Mouse (Mus musculus) limb, embryonic 10.5 days (tissue): ENCODE data around the gene Tmc1. TPM values are rescaled to one million over a fixed set of nuclear protein-coding genes. Genes with fewer than 3 reads are reported as not detected.

Experiments used
- DNase-seq: peaks from one replicate; pipeline ENCODE4 v3.0.0-alpha.2; 2017; ENCODE audit warnings: low spot score
- H3K27ac ChIP-seq: fragments of 300-500 bp; sonication (generic); 2 replicates; pipeline ENCODE4 v1.5.1; 2016; ENCODE audit warnings: mild to moderate bottlenecking
- H3K27me3 ChIP-seq: fragments of 300-500 bp; sonication (generic); 2 replicates; pipeline ENCODE4 v1.6.1; 2016; ENCODE audit warnings: low read depth, mild to moderate bottlenecking; ENCODE audit not compliant: poor library complexity, severe bottlenecking
- H3K36me3 ChIP-seq: fragments of 300-500 bp; sonication (generic); 2 replicates; pipeline ENCODE4 v1.6.1; 2016; ENCODE audit warnings: mild to moderate bottlenecking, moderate library complexity
- H3K4me1 ChIP-seq: fragments of 300-500 bp; sonication (generic); 2 replicates; pipeline ENCODE4 v1.6.1; 2016
- H3K4me3 ChIP-seq: fragments of 300-500 bp; sonication (generic); 2 replicates; pipeline ENCODE4 v1.5.1; 2016; ENCODE audit warnings: mild to moderate bottlenecking, moderate library complexity
- H3K9me3 ChIP-seq: fragments of 300-500 bp; sonication (generic); replicated peaks from 2 replicates; pipeline ENCODE4 v1.6.1; 2016; ENCODE audit warnings: mild to moderate bottlenecking
- WGBS: fragments of 180-500 bp; shearing (Covaris S2); methylation state at CpG from one replicate; pipeline ENCODE4 v1.1.7; 2016; 5-methylcytosine and 5-hydroxymethylcytosine counted together
- polyA plus RNA-seq: library from polyadenylated mRNA; unstranded; fragments of >200 nt; fragmentation: Nextera tagmentation; extraction: Ambion mirVana; gene quantifications from 2 replicates; pipeline ENCODE4 v1.2.1, GENCODE M21; 2016

Gene Tmc1
- polyA plus RNA-seq, 1 experiment from 2014 or later, result not detected

DNA sequence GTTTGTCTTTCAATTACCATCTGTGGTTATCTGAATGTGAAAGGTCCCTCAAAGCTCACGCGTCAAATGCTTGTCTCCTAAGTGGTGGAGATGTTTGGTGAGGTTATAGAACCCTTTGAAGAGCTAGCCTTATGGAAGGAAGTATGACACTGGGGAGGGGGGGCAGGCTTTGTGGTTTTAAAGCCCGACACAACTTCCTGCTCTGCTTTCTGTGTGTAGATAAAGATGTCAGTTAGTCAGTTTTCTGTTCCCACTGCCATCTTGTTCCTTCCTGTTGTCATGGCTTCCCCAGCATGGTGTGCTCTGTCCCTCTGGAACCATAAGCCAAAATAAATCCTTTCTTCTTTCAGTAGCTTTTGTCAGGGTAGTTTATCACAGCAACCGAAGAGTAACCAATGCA lies 78.1 kb downstream of the Tmc1 start:
- Histone ChIP-seq H3K4me3 (no peak overlapping the region), H3K27ac (no peak overlapping the region), H3K36me3 (no peaks in the 10 kb centered on the region), H3K9me3 (no peaks in the 10 kb centered on the region), H3K4me1 (no peaks in the 10 kb centered on the region), H3K27me3 (no peaks in the 10 kb centered on the region)
- 84% methylated on average over 4 of the region's 4 CpGs for WGBS
- DNase-seq, result no peak

DNA sequence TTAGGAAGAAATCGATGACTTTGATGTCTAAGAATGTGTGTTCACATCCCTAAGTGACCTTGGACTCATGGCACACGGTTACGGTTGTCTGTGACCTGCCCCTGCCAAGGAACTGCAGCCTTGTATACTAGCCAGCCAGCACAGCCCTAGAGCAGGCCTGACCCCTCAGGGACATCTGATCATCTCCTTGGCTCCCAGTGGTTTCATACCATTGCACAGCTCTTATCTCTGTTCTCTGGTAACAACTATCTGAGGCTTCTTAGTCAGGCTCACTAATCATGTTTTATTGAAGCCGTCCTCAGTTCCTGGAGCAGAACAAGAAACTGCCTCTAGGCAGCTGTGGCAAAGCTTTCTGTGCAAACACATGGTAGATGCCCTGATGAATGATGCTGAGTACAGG lies 92.2 kb downstream of the Tmc1 start:
- Histone ChIP-seq H3K4me1 (no peaks in the 10 kb centered on the region), H3K27me3 (no peaks in the 10 kb centered on the region), H3K27ac (no peak overlapping the region), H3K4me3 (no peak overlapping the region), H3K36me3 (no peaks in the 10 kb centered on the region), H3K9me3 (no peaks in the 10 kb centered on the region)
- 88% methylated on average over 4 of the region's 4 CpGs for WGBS
- no peak for DNase-seq

DNA sequence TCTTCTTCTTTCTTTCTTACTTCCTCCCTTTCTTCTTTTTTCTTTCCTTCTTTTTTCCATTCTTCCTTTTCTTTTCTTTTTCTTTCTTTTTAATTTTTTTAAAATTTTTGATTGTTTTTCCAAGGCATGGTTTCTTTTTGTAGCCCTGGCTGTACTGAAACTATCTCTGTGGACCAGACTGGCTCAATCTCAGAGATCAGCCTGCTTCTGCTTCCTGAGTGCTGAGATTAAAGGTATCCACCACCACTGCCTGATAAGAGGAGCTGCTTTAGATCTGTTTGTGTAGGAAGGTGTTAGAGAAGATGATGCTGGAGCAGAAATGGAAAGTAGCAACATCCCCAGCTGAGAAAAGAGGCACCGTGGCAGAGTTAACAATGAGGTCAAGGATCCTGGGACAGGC lies 93.7 kb downstream of the Tmc1 start:
- Histone ChIP-seq H3K4me3 (no peak overlapping the region), H3K27me3 (no peaks in the 10 kb centered on the region), H3K27ac (no peak overlapping the region), H3K4me1 (no peaks in the 10 kb centered on the region), H3K36me3 (no peaks in the 10 kb centered on the region), H3K9me3 (no peaks in the 10 kb centered on the region)
- 86% methylated on average over 1 of the region's 1 CpGs for WGBS
- DNase-seq, result no peak

DNA sequence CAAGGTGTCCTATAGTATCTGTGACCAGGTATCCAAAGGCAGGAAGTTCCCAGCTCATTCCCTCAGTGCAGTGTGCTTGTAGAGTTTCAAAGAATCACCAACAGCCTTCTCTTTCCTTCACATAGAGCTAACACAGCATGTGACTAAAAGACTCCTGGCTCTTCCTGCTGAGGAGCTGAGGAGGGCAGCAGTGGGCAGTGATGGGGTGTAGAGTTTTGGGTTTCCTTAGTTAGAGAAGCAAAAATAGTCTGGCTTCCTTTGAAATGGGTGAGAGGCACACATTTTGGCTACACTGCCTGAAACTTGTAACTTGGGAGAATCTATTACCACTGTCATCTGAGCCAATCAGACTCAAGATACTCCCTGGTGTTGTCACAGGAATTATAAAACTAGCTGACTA lies 96.2 kb downstream of the Tmc1 start:
- H3K9me3 ChIP-seq, result no peaks in the 10 kb centered on the region
- no peaks in the 10 kb centered on the region for H3K27me3 ChIP-seq
- no peak overlapping the region for H3K27ac ChIP-seq
- no peaks in the 10 kb centered on the region for H3K36me3 ChIP-seq
- no peak overlapping the region for H3K4me3 ChIP-seq
- H3K4me1 ChIP-seq, result no peaks in the 10 kb centered on the region
- DNase-seq, result no peak

DNA sequence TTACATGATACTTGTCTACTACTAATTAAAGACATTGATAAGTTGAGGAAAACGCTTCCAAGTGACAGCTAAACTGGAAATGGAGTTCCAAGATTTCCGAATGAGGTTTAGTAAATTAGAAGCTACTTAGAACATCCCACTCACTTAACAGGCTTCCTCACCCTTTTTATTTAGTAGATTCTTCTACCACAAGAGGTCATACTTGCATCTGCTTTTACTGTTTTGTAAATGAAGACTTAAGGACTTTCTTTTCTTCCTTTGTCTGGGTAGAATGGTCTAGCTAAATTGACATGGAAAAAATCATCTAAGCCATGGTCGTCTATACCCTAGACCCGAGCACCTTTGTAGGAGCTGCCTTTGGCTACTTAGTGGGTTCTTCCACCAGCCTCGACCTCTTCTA lies 105.1 kb downstream of the Tmc1 start:
- no peak for DNase-seq
- WGBS, result 75% methylated on average over 5 of the region's 5 CpGs
- Histone ChIP-seq H3K9me3 (no peaks in the 10 kb centered on the region), H3K27ac (no peak overlapping the region), H3K36me3 (no peaks in the 10 kb centered on the region), H3K4me3 (no peak overlapping the region), H3K4me1 (no peaks in the 10 kb centered on the region), H3K27me3 (no peaks in the 10 kb centered on the region)

DNA sequence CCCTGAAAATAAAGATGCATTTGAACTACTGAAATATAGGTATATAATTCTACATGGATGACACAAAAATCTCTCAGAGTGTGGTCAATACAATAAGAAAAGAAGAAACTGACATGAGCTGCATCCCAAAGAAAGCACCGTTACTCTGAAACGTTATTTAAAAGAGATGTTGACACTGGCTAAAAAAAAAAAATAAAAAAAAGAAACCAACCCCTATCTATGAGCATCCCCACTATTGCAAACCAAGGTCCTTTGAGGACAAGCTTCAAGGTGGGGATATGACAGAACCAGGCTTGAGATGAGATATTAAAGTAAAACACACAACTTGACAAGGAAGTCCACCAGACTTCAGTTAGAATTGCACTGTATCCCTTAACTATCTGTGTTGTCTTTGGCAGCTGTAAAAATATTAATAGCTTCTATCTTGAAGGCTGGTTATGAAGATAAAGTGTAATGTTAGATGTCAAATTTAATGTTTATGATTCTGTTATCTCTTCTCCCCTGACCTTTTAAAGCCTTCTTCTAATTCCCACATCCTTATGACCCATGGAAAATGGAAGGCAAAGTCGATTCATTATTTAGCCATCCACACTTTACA lies 106.4 kb downstream of the Tmc1 start:
- no peak overlapping the region for H3K4me3 ChIP-seq
- DNase-seq, result no peak
- no peaks in the 10 kb centered on the region for H3K36me3 ChIP-seq
- no peaks in the 10 kb centered on the region for H3K4me1 ChIP-seq
- no peaks in the 10 kb centered on the region for H3K27me3 ChIP-seq
- 88% methylated on average over 3 of the region's 3 CpGs for WGBS
- H3K9me3 ChIP-seq, result no peaks in the 10 kb centered on the region
- H3K27ac ChIP-seq, result no peak overlapping the region

DNA sequence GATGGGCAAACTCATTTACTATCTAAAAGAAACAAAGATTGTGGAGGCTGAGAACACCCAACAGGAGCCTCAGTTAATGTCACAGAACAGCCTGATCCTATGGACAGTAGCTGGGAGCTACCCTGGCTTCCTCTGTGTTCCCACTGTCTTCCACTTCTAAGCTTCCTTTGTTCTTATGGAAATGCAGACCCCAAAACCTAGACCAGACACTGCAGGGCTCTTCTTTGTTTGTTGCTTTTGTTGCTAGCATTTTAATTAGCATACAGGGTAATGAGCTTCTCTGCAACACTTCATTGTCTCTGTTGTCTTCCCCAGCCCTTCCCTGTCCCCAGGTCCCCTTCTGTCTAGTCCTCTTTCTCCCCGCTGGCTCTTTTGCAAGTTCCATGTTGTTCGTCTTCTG lies 116.6 kb downstream of the Tmc1 start:
- H3K36me3 ChIP-seq, result no peaks in the 10 kb centered on the region
- 77% methylated on average over 2 of the region's 2 CpGs for WGBS
- DNase-seq, result no peak
- 0 out of 2 replicates have a peak, but pooled peaks cover 3% of the 10 kb centered on the region for H3K4me1 ChIP-seq
- H3K27ac ChIP-seq, result no peak overlapping the region
- no peaks in the 10 kb centered on the region for H3K27me3 ChIP-seq
- no peaks in the 10 kb centered on the region for H3K9me3 ChIP-seq
- no peak overlapping the region for H3K4me3 ChIP-seq

DNA sequence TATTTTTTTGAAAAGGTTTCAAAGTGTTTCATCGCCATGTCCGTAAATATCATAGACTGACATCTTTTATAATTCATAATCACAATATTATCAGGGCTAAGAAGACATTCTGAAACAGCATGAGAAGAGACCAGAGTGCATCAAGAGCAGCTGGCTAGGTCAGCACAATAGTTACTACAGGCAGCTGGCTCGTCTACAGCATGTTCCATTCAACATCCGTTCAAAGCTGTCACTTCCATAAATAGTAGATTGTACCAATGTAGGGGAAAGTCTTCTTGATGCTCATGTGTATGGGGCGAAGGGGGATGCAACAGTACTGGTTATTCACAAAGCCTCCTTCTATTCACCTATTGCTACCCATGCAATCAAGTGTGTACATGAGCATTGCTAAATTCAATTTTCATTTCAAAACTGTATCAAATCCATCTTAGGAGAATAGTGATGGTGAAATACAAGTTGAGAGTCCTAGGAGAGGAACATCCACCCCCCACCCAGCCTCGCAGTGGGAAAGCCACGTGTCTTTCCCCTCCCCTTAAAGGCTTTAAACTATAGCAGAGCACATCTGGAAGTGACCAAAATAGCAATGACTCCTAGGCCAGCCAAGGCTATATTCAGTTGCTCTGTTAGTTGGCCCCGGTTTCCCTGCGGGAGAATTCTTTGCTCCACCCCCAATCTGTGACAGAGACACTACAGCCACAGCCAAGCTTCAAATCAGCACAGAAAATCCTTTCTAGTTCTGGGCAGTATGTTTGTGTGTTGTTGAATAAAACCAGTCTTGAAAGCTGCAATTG lies 117.8 kb downstream of the Tmc1 start:
- DNase-seq, result no peak

DNA sequence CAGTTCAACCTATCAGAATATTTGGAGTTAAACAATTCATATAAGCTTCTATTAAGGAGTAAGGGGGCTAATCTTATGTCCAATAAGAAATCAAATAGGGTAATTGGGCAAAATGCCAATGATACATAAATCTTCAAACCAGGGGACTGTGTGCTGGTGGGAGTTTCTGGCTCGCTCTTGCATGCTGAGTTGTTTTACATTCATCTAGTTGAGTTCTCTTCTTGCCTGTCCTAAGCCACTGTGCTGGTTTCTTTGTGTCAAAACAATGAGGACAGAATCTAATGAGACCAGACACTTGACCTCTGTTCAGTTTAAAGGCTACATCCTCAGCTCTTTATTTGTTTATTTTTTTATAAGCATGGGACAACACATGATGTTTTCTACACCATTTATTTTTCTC lies 119.1 kb downstream of the Tmc1 start:
- Histone ChIP-seq H3K9me3 (no peaks in the 10 kb centered on the region), H3K4me3 (no peak overlapping the region), H3K27ac (no peak overlapping the region), H3K36me3 (no peaks in the 10 kb centered on the region), H3K4me1 (0 out of 2 replicates have a peak, but pooled peaks cover 3% of the 10 kb centered on the region), H3K27me3 (no peaks in the 10 kb centered on the region)
- 93% methylated on average over 1 of the region's 1 CpGs for WGBS
- DNase-seq, result no peak

More for the DNA sequence above, 117.8 kb downstream of the Tmc1 start:
- Histone ChIP-seq H3K4me1 (0 out of 2 replicates have a peak, but pooled peaks cover 3% of the 10 kb centered on the region), H3K4me3 (no peak overlapping the region), H3K9me3 (no peaks in the 10 kb centered on the region), H3K36me3 (no peaks in the 10 kb centered on the region), H3K27ac (no peak overlapping the region), H3K27me3 (no peaks in the 10 kb centered on the region)
- 69% methylated on average over 9 of the region's 9 CpGs for WGBS

DNA sequence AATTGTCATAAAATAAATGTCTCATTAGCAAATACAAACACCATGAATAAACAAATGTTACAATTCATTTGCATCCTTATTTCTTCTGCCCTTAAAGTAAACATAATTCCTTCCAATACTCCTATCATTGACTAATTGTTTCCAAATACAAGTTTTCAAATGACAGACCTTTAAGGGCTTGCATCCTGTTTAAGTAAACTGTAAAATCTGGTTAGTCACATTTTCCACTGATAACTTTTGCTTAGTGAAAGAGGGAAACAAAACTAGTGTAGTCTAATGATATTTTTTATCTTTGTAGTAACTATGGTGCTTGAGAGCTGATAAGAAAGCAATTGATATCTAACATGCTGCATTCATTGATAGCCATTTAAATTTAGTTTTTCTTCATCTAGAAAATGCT lies 154.5 kb downstream of the Tmc1 start:
- Histone ChIP-seq H3K4me3 (no peak overlapping the region), H3K9me3 (no peaks in the 10 kb centered on the region), H3K27ac (no peak overlapping the region), H3K4me1 (no peaks in the 10 kb centered on the region), H3K36me3 (no peaks in the 10 kb centered on the region), H3K27me3 (no peaks in the 10 kb centered on the region)
- no peak for DNase-seq

DNA sequence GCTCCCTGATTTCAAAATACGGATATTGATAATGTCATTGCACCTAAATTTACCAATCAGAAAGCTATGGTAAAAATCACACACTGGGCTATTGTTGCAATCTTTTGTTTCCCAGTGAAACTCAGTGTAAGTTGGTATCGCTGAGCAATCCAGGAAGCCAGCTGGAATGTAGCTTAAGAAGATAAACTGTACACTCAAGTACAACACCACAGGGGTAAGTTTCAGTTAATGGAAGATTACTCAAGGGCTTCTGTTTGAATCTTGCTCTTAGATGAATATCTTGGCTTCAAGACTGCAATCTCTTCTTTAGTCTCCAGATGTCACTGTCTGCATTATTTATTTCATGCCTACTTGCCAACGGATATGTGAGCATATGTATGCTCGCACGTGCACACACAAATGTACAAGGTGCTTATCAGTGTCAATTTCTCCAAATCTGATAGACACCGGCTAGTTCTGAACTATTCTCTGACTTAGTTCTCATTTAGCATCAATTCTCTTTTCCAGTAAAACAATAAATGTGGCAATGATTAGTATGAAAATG lies 156.4 kb downstream of the Tmc1 start:
- Histone ChIP-seq H3K9me3 (no peaks in the 10 kb centered on the region), H3K4me3 (no peak overlapping the region), H3K4me1 (no peaks in the 10 kb centered on the region), H3K27me3 (no peaks in the 10 kb centered on the region), H3K27ac (no peak overlapping the region), H3K36me3 (no peaks in the 10 kb centered on the region)
- no peak for DNase-seq
- WGBS, result 69% methylated on average over 6 of the region's 6 CpGs

DNA sequence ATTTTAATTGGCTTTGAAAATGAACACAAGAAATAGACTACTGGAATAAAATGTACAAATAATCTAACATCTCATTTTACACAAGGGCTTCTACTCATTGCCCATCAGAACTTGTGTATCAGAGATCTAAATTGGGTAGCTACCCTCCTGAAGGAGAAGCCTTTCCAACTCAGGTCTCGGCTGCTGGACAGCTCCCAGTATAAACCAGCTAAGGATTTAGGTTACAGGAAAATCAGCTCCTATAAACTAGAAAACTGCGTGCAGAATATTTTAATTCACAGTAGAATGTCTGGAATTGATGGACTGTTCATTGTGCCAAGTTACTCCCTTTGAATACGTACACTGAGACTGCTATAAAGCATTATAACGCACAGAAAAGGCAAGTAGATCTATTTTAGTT lies 158.0 kb downstream of the Tmc1 start:
- 72% methylated on average over 4 of the region's 4 CpGs for WGBS
- H3K27ac ChIP-seq, result no peak overlapping the region
- H3K27me3 ChIP-seq, result no peaks in the 10 kb centered on the region
- H3K36me3 ChIP-seq, result no peaks in the 10 kb centered on the region
- no peak overlapping the region for H3K4me3 ChIP-seq
- no peak for DNase-seq
- no peaks in the 10 kb centered on the region for H3K4me1 ChIP-seq
- H3K9me3 ChIP-seq, result no peaks in the 10 kb centered on the region

DNA sequence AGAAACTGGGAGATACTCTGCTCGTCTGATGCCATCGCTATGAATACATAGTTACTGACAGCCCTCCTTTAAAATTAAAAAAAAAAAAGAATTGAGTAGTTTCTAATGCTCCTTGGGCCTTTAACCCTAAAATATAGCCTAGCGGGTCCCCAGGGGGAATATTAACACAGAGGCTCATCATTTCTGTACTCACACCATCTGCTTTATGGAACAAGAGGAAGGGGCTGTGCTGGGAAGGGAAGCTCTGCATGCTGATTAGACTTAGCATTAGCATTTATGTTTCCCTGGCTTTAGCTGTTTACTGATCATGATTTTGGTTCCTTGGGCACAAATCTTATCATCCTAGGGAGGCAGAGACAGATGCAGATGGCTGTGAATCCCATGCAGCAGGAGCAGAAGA lies 159.0 kb downstream of the Tmc1 start:
- Histone ChIP-seq H3K27ac (no peak overlapping the region), H3K4me3 (no peak overlapping the region), H3K36me3 (no peaks in the 10 kb centered on the region), H3K27me3 (no peaks in the 10 kb centered on the region), H3K4me1 (no peaks in the 10 kb centered on the region), H3K9me3 (no peaks in the 10 kb centered on the region)
- WGBS, result 91% methylated on average over 3 of the region's 3 CpGs
- no peak for DNase-seq
